Mouse (Mus musculus): ENCODE measurements at regions not wholly inside any gene's neighbourhood (a gene's known extent, or its start where the extent isn't known, plus 50 kb on each side); places are given as distances from the start of the nearest gene placed in this dataset.

DNA sequence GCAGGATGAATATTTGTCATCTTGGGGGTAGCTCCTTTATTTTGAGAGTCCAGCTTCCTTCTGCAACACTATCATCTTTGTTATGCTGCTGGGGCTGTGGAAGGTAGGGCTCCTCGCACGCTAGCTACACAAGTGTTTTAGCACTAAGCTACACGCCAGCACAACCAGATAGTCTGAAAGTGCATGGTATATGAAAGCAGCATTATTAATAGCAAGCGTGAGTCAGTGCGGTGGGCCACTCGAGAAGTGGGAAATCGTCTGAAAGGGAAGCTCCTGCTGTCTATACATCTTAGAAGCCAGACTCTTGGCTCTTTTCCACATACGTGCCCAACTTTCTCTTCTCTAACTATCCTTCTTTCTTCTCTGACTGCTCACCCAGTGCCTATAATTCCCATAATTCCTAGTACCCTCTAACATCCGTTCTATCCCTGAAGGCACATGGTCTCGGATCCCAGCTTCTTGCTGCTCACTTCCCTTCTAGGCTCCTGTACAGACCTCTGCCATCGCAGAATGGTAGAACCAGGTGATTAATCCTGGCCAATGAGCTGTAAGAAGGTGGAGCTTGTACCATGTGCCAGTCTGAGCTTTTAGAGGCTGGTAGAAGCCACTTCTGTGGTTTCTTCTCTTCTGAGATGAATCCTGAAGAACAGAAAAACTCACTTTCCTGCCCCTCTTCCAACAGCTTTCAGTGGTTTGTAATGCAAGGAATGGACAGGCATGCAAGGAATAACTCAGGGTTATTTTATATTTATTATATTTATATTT lies 55.5 kb downstream of the E030025P04Rik start:
- in situ Hi-C loops (cut with MboI; ENCODE audit: unreplicated experiment in 2 of 2) = no loop called here

DNA sequence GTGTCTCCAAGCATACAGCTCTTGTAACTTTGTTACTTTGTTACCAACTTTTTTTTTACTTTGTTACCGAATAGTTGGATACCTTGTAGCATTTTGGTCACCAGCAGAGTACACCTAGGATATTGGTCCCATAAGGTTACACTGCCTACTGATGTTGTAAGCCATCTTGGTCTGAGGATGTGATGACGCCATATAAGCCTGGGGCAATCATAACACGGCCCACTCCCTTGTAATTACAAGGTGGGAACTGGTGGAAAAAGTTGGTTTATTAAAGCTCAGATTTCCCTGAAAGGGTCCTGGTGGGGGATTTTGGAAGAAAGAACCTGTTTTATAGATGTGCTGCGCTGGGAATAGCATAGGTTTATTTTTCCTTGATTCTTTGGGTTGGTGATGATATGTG lies 62.2 kb downstream of the E030025P04Rik start:
- in situ Hi-C loops (cut with MboI; ENCODE audit: unreplicated experiment in 2 of 2) = no loop called here

DNA sequence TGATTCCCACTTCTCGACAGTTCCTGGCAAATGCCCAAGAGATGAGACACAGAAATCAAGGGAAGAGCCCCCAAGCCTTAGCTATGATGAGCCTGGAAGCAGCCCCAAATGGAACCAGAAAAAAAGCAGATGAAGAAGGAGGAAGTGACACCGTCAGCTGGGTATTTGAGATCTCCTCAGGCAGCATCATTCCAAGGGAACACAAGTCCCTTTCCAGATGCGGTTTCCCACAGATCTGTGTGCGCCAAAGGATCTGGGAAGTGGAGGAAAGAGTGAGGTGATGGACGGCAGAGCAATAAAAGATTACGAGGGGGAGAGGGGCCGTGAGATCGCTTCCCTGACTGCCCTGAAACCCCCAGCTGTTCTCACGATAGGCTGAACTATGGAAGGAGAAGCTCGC lies 62.7 kb downstream of the E030025P04Rik start:
- in situ Hi-C loops (cut with MboI; ENCODE audit: unreplicated experiment in 2 of 2) = no loop called here

DNA sequence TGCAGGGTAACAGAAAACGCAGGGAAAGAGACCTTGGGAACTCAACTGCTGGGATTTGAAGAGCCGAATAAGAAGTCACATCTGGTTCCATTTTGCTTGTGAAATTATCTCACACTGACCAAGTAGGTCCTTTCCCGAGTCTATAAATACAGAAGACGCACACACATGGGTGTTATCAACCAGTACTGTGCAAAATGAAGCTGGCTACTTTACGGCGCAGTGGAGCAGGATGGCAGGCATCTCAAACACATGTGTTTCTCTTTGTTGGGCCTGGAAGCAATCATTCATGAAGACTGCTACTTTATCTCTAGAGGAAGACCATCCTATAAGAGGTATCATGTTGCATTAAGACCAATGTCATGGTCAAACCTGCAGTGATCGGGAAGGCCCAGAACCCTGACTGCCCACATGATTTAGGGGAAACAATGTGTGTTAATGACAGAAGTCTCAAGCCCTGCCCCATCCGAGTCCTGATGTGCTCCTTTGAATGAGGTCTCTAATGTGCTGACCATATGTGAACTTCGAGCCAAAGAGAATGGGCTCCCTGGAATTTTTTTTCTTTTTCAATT lies 63.2 kb downstream of the E030025P04Rik start:
- in situ Hi-C loops (cut with MboI; ENCODE audit: unreplicated experiment in 2 of 2) = no loop called here

DNA sequence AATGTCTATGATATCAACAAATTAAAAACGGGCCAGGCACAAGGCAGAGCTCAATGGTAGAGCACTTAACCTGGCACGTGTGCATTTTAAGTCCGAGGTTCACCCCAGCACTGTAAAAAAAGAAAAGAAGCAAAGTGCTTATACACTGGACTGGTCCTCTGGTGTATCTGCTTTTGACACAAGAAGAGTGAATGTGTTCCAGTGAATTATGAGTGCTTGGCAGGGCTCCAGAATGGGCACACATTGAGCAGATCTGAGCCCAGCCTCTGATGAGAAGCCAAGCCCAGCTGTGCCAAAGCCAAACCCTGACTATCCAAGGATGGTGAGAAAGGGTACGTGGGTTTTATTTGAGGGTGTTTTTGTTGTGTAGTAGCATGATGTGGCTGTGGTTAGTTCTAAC lies 64.7 kb downstream of the E030025P04Rik start:
- in situ Hi-C loops (cut with MboI; ENCODE audit: unreplicated experiment in 2 of 2) = no loop called here

DNA sequence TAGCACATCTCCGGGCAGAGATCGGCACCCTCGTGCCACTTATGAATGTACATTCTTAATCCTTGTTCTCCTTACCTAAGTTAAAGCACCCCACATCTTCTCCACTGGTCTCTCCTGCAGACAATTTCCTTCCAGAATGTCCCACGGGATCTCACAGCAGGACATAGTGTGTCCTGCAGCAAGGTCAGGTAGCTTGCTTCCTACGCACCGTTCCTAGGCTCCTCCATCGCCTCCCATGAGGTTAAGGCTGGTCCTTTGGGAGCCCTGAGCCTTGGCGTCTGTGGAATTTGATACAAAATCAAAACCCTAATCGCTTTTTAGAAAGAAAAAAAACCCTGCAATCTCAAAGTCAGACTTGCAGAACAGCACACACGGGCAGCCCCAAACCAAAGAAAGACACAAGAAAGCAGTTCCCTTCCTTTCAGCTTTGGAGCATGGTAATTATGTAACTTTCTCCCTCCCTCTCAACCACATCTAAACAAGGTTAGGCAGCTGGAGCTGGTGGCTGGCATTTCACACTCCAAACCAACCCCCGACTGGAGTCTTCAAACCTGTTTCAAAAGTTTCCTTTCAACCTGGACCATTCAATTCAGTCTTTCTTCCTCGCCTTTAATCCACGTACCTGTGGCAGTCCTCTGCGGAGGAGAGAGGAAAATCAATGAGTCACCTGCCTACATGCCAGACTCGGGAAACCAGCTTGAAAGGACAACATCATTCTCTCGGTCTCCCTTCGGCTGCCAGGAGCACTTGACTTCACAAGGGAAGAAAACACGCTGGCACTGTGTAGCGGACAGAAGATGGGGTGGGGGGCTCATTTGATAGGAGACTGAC lies 67.4 kb downstream of the E030025P04Rik start:
- in situ Hi-C loops (cut with MboI; ENCODE audit: unreplicated experiment in 2 of 2) = no loop called here

DNA sequence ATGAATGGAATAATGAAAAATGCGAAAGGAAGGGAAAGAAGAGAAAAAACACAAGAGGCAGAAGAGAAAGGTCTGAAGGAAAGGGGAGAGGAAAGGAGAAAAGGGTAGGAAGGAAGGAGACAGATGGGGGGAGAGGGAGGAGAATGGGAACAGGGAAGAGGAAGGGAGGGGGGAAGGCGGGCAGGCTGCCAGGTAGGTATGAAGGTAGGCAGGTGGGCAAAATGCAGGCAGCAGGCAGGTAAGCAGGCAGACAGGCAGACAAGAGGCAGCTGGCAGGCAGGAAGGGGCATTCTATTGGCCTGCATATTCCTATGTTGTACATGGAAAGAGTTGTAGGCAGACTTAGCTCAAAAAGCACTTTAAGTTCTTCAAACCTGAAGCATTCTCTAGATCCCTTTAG lies 72.8 kb downstream of the E030025P04Rik start:
- in situ Hi-C loops (cut with MboI; ENCODE audit: unreplicated experiment in 2 of 2) = no loop called here

DNA sequence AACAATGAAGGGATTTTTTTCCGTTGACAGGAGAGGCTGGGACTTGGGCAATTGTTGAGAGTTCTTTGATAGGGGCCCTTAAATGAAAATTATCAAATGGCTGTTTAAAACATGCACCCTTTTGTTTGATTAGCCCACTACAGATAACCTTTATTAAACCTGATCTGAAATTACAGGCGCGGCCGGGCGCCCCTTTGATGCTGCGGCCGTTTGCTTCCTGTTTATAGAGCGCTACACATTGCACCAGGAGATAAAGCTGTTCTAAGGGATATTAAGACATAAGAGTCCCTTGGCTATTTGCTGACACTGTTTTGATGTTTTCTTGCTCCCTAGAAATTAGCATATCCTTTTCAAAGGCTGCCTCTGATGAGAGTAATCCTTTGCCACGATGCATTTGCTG lies 73.8 kb downstream of the E030025P04Rik start:
- in situ Hi-C loops (cut with MboI; ENCODE audit: unreplicated experiment in 2 of 2) = no loop called here

DNA sequence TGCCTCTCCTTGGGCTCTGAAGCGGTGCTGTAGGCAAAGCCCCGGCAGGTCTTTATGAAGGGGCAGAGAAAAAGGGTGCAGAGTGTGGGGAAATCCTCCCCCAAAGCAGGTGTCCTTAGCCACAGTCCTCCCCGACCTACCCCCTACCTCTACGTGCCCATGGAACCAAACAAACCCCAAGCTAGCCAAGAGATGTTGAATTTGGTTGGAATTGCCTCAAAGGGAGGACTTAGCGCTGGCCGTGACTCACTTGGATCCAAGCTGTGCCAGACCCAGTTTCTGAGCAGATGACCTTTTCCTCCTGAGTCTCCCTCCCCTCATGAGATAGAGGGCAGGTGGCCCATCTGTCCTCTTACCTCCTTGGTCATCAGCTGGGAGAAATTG lies 74.9 kb downstream of the E030025P04Rik start:
- in situ Hi-C loops (cut with MboI; ENCODE audit: unreplicated experiment in 2 of 2) = no loop called here

DNA sequence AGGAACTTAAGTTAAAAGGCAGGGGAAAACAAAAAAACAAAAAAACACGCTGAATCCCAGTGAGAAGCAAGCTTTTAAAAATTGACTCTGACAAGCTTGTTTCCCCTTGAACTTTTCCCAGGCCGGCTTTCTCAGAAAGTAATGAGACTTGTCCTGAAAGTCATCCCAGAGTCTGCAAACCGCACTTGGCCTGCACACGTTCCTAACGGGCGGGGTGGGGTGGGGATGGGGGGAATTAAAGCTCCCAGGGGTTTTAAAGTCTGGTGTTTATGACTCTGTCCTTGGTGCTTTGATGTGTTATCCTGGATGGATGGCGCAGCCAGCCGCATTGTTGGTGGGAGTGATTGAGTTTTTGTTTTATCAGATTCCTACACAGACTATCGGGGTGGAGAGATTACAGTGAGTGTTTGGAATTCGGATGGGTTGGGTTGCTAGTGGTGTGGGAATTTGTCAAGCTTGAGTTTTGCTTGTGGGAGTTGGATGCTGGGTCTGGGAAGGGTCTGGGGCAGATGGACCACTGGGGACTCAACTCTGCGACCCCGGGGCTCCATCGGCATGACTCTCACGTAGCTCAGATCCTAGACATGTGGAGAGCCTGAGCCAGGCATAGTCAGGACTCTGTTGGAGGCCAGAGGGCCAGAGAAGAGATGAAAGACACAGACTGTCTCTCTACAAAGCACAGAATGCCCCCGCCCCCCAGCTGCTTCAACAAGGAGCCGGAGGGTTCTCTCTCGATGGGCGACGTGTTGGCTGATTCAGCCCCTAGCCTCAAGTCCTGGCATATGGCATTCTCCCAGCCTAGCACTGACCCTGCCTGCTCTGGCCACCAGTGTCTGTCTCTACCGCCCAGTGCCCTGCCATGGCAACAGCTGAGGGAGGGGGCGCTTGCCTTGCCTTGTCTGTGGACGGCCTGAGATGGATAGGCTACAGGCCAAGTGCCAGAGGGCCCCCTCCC lies 75.5 kb downstream of the E030025P04Rik start:
- in situ Hi-C loops (cut with MboI; ENCODE audit: unreplicated experiment in 2 of 2) = no loop called here

DNA sequence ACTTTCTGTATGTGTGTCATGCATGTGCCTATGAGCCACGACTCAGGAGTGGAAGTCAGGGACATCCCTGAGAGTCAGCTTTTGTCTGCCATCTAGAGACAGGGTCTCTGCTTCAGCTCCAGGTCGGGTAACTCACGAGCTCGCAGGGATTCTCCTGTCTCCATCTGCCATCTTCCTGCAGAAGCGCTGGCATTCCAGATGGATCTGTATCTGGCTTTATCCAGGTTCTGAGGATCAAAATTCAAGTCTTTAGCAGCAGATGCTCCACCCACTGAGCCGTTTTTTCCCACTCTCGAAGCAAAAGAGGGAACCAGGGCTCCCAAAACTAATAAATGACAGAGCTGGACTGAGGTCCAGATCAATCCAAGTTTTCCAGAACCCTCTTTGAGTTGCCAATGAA lies 76.4 kb downstream of the E030025P04Rik start:
- in situ Hi-C loops (cut with MboI; ENCODE audit: unreplicated experiment in 2 of 2) = no loop called here

DNA sequence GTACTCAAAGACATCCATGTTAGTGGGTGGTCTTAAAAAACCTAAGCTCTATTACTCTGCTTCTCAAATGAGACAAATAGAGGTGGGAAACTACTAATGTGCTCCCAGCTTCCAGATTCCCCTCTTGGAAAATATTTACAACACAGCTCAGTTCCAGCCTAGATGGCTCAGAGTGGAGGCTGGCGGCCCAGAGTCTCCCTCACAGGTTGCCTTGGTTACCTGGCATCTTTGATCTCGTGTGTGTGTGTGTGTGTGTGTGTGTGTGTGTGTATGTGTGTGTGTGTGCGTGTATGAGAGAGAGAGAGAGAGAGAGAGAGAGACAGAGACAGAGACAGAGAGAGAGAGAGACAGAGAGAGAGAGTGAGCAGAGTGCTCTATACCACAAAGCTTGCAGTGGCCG lies 82.2 kb downstream of the E030025P04Rik start:
- in situ Hi-C loops (cut with MboI; ENCODE audit: unreplicated experiment in 2 of 2) = no loop called here

DNA sequence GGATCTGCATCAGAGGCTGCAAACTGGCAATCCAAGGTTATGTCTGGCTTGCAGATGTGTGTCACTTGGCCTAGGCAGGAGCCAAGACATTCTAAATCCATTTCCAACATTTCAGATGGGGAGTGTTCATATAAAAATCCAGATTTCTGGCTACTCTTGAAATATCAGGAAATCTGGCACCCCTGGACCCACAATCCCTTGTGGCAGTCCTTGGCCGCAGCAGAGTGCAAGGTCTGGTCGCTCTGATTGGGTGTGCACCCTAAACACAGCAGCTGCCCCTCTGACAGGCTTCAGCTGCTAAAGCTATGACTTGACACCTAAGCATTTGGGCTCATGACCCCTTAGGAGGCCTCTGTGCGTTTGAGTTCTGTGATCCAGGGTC lies 83.7 kb downstream of the E030025P04Rik start:
- in situ Hi-C loops (cut with MboI; ENCODE audit: unreplicated experiment in 2 of 2) = no loop called here

DNA sequence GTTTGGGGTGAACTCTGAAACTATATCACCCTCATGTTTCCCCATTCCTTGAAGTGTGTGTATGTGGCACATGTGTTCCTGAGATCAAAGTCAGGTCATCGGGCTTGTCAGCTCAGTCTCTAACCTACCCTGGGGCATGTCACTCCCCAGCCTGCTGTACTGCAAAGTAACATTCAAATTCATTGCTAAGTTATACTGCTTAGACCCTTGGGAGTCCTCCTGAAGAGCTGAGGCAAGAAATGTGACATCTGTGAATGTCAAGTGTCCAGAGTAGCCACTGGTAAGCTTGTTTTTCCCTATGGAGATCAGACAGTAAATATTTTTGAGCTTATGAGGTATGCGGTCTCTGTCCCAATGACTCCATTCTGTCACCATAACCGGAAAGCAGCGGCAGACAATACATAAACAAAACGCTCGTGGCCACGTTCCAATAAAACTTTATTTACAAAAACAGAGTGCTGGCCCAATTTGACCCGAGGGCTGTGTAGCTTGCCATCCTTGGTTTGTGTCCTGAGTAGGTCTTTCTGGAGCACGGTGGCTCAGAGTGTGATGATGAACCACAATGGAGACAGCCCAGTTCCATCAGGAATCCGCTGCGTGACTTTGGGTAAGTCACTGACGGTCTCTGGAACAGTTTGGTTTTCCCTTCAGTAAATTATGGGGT lies 84.2 kb downstream of the E030025P04Rik start:
- in situ Hi-C loops (cut with MboI; ENCODE audit: unreplicated experiment in 2 of 2) = no loop called here

DNA sequence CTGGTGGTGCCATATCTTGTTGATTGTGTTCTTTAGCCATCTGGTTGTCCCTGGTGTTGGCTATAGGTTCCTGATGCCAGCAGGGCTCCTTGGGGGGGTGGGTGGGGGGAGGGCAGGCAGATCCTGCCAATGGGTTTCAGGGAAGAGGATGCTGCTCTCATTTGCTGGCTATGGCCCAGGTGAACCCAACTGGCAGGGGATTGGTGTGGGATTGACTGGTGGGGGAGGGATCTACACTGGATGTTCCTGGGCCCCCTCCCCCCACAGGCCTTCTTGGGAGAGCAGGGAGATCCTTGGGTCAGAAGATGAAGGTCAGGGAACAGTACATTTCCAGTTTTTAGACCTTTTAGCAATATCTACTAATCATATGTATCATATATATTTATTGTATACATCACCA lies 86.1 kb downstream of the E030025P04Rik start:
- in situ Hi-C loops (cut with MboI; ENCODE audit: unreplicated experiment in 2 of 2) = no loop called here

DNA sequence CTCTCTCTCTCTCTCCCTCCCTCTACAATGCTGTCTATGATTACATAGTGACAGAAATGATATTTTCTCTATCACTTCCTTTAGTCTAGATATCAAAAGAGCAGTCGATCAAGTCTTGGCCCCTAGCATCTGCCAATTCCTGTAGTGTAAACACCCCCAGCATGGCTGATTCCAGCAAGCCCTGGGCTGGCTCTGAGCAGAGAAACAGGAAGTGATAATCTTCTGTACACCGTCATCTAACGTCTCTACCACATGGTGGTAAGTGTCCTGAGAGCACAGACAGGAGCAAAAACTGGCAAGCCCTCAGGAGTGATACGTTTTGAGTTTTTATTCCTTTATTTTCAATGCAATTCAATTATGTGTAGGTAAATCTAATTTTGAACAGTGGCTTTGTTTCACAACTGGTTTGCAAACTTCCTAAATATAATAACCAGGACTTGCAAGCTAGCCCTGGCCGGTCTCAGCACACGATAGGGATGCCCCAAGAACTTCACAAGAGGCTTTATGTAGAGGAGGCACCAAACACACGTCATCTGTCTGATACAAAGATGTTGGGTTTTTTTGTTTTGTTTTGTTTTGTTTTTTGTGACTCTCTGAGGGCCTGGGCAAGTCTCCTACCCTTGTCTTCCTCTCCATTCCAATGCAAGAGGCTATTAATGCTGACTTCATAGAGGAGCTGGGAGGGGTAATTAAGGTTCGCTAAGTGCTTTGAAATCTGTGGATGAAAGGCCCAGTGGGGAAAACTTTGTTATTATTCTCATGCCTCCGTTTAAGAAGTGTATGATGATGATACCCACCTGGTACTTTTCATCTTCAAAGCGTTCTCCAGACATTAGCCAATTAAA lies 95.7 kb downstream of the E030025P04Rik start:
- in situ Hi-C loops (cut with MboI; ENCODE audit: unreplicated experiment in 2 of 2) = no loop called here

DNA sequence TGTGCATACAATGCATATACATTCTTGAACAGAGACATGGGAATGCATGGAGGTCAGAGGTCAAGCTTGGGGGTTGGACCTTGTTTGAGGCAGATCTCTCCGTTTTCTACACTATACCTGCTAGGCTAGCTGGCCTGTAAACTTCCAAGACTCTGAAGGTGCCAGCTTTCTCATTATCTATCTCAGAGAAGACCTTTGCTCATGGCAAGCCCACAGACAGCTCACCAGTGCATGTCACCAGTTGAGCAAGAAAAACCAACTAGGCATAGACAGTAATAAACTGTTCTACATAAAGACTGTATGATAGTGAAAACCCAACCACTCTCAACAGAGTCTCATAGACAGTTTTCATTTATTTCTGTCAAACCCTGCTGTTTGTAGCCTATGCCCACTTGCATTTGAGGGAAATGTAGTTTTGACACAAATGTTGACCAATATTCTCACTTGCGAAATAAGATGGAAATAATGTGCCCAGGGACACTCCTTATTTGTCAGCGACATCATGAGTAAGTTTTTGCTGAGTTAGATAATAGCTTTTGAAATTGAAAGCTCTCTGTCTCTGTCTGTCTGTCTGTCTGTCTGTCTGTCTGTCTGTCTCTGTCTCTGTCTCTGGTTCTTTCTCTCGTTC lies 96.6 kb downstream of the E030025P04Rik start:
- in situ Hi-C loops (cut with MboI; ENCODE audit: unreplicated experiment in 2 of 2) = no loop called here

DNA sequence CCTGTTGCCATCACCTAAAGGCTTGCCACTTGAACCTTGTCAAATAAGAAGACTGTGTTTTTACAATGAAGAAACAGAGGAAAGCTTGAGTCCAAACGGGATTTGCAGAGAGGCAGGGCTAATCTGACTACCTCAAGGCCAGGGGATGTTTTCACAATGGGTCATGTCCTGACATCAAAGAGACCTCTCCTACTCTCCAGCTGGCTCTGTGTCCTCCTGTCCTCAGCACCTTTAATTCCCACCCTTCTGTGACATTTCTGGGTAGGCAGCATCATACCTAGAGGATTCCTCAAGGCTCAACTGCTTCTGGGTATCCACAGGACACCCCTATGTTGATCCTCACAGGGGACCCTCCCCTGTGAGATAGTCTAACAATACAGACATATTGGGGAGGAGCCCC lies 97.7 kb downstream of the E030025P04Rik start:
- in situ Hi-C loops (cut with MboI; ENCODE audit: unreplicated experiment in 2 of 2) = no loop called here

DNA sequence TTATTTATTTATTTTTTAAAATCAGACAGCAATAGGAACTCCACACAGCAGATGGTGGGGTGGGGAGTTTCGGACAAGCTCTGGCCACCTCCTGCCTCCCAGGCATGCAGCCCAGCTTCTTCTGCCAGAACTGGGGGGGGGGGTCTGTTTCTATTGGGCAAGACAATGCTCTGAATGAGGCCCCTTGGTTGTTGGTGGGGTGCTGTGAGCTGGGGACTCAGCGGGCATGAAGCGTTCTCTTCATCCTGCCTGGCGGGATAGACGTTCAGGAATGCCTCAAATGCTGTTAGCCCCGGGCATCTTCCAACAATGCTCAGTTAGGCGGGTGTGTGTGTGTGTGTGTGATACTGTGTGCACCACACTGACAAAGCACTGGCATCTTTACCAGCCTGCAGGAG lies 103.7 kb downstream of the E030025P04Rik start:
- in situ Hi-C loops (cut with MboI; ENCODE audit: unreplicated experiment in 2 of 2) = no loop called here
